Mouse (Mus musculus) cerebellum, adult 2 months (tissue): ENCODE measurements around the gene Gm5788.

Source experiments
- CTCF ChIP-seq: fragments of 200-500 bp; IDR thresholded peaks from 2 replicates; pipeline ENCODE4 v1.5.1; 2011; ENCODE audit warnings: low read depth, mild to moderate bottlenecking, control low read depth, low read length, moderate library complexity, borderline replicate concordance; ENCODE audit not compliant: insufficient read depth
- POLR2A ChIP-seq: fragments of 200-500 bp; IDR thresholded peaks from 2 replicates; pipeline ENCODE4 v1.6.1; 2011; ENCODE audit warnings: low read length, control low read depth, borderline replicate concordance; ENCODE audit not compliant: insufficient read depth

DNA sequence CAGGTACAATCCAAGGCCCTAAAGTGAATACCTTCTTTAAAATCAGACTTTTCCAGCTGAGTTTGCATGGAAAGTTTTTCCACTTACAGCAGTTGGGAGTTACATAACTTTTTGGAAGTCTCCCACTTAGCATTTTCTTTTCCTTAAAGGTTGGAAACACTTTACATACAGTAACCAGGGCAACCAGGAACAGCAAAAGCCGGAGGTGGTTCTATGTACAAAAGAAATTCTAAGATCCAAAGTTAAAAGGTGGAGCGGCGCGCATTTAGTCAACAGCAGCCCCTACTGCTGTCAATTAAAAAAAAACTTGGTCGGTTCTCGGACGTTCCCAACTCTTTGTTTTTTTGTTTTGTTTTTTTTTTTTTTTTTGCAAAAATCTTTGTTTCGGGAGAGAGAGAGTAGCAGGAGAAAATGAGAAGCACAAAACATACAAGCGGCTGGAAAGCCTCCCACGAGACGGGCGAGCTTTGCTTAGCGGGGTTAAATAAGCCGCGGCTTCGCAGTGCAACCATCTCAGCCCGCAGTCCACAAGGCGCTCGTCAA, 23.0 kb upstream of the Gm5788 start:
- TF ChIP-seq CTCF (no peak), POLR2A (no peak)
